Mouse (Mus musculus) megakaryocyte-erythroid progenitor cell, adult 5-6 weeks (primary cell): Measurements from ENCODE around the gene Pih1d1. TPM values are rescaled to one million over a fixed set of nuclear protein-coding genes. Genes with fewer than 3 reads are reported as not detected.

Experiments
- ATAC-seq: replicated peaks from 2 replicates; pipeline ENCODE4 v1.8.0; 2016; ENCODE audit warnings: mild to moderate bottlenecking, inconsistent platforms; ENCODE audit not compliant: severe bottlenecking, poor library complexity, low FRiP score, low TSS enrichment
- total RNA-seq, 2 experiments: library from RNA; stranded (forward) in 1 of 2; stranded (reverse) in 1 of 2; fragments of 200-1000, 215-1000 nt in 1 of 2; fragments of >200 nt in 1 of 2; fragmentation: Nextera tagmentation in 1 of 2; gene quantifications; 2 replicates each; pipeline ENCODE4 v1.2.3; 2014 to 2017

The Pih1d1 gene
- total RNA-seq, 2 experiments from 2014 or later = 39.0 to 135 TPM

GRCm38 (mm10) chr7:45182606-45183005, 28.5 kb downstream of the Pih1d1 start:
- ATAC-seq = no peak

DNA sequence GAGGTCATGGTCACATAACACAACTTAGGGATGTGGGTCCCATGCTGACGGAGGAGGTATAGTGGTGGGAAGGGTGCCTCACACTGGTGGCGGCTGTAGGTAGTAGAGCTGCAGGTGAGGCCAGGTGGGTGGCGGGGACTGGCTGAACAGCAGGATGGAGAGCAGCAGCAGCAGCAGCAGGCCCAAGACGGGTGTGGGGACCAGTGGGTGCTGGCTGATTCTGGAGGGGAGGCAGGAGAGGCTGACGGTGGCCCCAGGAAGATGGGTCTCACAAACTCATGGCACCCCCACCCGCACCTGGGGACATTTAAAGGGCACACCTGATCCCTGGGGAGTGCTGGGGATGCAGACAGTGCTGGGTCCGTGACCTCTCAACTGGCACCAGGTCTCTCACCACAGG, 29.6 kb downstream of the Pih1d1 start:
- no peak for ATAC-seq

GRCm38 (mm10) chr7:45185921-45186320, 31.8 kb downstream of the Pih1d1 start:
- ATAC-seq = no peak

- ATAC-seq = no peak
Measured at GRCm38 (mm10) chr7:45189600-45189999, 35.5 kb downstream of the Pih1d1 start.

DNA sequence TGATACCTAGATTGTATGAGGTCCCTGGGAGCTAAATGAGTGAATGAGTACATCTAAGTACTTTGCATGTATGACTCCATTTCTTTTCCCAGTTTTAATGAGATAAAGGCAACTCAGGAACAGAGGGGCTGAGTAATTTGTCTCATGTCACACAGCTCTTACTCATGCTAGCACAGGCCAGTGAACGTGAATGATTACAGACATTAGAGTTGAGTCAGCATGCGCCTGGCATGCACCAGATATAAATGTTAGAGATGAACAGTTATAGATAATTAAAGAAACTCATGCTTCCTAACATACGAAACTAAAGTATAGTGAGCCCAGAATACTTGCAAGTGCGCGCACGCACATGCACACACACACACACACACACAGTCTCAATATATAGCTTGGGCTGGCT, 36.1 kb downstream of the Pih1d1 start:
- 0 out of 2 replicates have a peak, but pooled peaks have one; percentile 17 for ATAC-seq

DNA sequence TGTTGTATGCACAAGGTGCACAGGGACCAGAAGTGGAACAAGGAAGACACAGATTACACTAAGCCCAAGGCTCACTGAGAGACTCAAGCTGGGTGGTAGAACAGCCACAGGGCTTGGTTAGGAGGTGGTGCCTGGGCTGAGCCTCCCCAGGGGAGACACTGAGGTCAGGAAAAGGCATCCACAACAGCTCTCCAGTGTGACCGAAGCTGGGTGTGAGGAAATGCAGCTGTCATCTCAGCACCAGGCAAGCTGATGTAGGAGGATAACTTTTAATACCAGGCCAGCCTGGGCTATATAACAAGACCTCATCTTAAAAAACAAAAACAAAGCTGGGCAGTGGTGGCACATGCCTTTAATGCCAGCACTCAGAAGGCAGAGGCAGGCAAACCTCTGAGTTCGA, 37.1 kb downstream of the Pih1d1 start:
- ATAC-seq = no peak

DNA sequence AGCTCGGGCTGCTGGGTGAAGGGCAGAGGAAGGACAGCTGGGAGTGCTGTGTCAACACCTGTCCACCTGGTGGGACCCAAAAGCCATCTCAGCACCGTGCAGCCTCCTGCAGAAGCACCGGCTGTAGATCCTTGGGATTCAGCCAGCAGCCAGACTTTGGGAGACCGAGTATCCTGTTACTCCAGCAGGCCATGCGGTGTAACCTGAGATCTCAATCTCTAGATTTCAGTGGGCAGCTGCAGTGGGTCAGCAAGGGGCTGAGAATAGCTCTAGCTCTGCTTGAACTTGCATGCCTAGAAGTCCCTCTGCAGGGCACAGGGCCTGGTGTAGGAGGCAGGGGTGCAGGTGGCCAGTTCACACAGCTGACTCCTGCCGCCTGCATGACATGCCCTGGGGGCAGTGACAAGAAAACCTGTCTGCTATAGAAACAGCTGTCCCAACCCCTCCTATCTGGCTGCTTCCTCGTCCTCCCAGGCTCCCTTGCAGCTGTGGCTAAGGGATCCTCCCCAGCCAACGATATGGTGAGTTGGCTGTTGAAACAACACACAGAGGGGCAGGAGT, 37.8 kb downstream of the Pih1d1 start:
- peak; percentile 27; the same call in 1 of the 2 replicates for ATAC-seq

GRCm38 (mm10) chr7:45192585-45193310, 38.6 kb downstream of the Pih1d1 start:
- no peak for ATAC-seq

GRCm38 (mm10) chr7:45193406-45193805, 39.3 kb downstream of the Pih1d1 start:
- no peak for ATAC-seq

DNA sequence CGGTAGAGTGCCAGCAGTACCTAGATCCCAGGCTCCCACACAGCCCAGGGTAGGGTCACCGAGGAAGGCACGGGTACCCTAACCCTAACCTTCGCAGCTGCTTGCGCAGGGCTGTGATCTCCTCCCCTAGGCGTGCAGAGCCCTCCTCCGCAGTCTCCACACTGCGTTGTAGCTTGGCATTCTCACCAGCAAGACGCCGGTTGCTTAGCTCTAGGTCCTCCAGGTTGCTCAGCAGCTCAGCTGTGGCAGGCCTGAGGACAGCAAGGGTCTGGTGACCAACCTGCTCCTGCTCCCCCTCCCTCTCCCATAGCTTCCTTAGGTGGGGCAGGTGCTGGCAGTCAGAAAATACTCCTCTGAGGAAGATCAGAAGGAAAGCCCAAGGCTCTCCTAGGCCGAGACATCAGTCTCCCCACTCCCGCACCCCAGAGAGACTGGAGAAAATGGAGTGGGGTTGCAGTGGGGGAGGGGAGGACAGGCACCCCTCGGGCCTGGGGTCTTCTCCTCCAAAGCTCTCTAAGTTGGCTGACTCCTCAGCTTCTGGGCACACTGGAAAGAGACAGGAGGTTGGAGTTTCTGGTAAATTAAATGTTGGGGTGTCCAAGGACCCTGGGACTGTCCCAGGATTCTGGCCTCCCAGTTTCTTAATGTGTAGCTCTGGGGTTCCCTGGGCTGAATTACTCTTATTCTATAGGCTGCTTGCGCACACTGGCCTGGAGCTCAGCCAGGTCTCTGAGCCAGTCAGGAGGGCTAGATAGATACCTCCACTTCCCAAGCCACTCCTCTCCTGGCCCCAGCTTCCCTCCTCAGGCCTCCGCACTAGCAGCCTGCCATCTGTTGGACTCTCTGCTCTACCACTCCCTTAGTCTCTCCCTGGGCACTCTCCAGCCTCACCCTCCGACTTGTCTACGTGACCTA, 40.0 kb downstream of the Pih1d1 start:
- ATAC-seq = peak; percentile 31

DNA sequence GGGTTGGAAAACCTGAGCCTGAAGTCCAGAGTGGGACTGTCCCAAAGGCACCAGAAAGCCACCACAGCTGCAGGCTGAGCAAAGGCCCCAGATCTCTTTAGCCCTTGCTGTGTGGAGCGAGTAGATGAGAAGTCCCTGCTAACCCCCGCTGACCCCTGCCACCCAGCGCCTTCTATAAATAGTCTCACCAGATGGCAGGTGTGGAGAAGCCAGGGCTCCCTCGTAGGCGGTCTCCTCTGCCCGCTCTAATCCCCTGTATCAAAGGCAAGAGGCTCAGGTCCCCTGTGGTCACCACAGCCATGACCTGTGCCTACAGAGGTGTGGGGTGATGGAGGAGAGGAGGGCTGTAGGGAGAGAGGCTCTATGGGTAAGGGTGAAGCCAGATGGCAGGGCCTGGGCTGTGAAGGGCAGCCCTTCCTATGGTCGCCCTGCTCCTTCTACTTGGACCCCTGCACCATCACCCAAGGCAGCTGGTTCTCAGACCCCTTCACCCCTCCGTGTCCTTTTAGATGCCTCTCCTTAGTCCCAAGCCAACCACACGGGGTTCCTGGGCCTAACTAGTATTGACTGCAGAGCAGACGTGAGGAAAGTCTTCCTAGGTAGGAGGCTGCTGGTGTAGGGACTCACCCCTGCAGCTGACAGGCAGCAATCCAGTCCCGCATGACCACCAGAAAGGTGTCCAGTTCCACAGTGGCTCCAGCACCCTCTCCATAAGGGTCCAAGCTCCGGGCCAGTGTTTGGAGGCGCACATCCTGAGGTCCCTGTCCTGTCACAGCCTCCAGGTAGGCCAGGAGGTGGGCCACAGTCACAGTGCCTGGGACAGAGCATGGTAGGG, 41.5 kb downstream of the Pih1d1 start:
- no peak for ATAC-seq

DNA sequence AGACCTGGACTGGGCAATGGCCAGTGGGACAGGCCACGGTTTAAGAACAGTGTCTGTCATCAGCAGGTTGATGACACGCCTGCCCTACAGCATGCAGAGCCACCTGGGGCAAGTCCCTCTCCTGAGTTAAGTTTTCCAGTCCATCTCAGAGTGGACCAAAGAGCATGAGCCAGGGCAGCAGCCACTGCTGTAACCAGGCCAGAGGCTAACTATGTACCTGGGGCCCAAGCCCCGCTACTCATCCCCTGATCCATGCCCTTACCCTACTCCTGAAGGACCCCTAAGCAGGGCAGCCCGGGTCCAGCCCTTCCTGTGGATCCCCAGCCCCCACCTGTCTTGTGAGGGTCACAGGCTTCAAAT, 42.1 kb downstream of the Pih1d1 start:
- no peak for ATAC-seq

DNA sequence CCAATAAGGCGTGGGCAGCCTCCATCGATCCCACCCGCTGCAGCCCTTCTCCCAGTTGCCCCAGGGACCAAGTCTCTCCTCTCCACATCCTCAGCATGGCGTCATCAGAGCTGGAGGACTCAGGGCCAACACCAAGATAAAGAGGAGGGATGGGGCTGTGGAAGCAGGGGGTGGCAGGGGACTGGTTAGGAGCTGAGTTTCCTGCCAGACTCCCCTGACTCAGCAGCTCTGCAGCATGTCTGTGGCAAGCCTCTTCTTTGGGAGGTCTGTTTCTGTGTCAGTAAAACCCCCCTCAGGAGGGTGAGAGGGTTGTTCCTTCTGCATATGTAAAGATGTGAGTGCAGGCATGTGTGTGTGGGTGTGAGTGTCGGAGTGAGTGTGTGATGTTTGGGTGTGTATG, 42.9 kb downstream of the Pih1d1 start:
- no peak for ATAC-seq

GRCm38 (mm10) chr7:45198435-45198834, 44.3 kb downstream of the Pih1d1 start:
- 0 out of 2 replicates have a peak, but pooled peaks have one; percentile 53 for ATAC-seq

DNA sequence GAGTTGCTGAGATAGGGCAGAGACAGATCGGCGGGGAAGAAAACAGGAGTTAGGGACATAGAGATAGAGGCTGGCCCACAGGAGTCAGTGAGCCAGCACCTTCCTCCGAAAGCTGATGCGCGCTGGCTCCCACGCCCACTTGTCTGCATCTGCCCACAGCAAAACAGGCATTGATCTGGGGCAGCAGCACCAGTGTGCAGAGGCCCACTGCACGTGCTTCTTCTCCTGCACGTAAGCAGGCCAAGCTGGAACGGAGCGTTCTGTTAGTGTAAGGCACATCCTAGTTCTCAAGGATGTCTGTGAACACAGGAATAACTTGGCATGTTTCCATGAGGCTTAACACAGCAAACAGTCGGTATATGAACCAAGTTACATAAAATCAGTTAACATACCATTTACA, 44.9 kb downstream of the Pih1d1 start:
- ATAC-seq = no peak

DNA sequence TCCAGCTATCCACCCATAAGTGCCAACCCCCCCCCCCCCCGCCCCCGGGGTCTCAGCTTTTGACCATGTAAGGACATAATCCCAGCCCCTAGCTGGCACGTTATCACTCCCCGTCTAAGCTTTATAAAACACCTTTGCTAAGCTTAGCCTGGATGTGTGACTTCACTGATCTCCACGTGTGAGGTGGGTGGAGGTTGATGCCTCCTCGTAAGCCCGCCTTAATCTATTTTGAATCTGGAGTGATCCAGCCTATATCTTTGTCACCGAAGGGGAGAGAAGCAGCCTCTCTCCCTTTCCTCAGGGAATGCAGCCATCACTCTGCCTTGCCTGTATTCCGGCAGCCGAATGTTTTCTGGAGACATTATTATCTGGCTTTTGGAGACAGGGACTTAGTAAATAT, 48.6 kb downstream of the Pih1d1 start:
- no peak for ATAC-seq

- ATAC-seq = peak; percentile 95
Measured at GRCm38 (mm10) chr7:45204380-45205143, 50.5 kb downstream of the Pih1d1 start, which contains the start of gene Ccdc155. Gene Ccdc155, minus strand, starts transcription at chr7:45204892.

GRCm38 (mm10) chr7:45208260-45208659, 54.2 kb downstream of the Pih1d1 start:
- no peak for ATAC-seq
